Mouse (Mus musculus): ENCODE measurements around the gene Mcfd2. TPM values are rescaled to one million over a fixed set of nuclear protein-coding genes. Genes with fewer than 3 reads are reported as not detected.

The Mcfd2 gene
- polyA plus RNA-seq, 1 experiment from 2014 or later, result 85.7 TPM

GRCm38 (mm10) chr17:87235019-87235418 lies 30.7 kb downstream of the Mcfd2 start:
- WGBS, result 90% methylated on average over 6 of the region's 6 CpGs
- H3K4me2 ChIP-seq, result no peak overlapping the region

DNA sequence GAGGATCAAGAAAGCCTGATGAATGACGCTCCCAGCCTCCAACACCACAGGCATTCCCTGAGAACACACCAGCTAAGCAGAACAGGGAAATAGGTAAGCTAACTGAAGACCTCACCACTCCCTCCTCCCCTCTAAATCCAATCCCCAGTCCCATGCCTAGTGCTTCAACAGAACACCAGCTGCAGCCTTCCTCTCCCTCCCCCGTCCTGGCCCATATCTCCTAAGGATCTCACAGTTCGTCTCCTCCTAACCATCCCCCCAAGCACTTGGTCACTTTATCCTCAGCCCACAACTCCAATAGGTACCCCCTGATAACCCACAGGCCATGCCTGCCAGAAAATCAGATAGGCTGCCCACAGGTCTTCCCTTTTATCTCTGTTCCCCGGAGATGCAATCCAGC lies 37.9 kb downstream of the Mcfd2 start:
- Histone ChIP-seq H3K4me1 (peaks cover 18% of the 10 kb centered on the region), H3K9me3 (no peaks in the 10 kb centered on the region; the same call in 1 of the 2 replicates), H3K4me3 (no peak overlapping the region), H3K9ac (no peak overlapping the region), H3K27ac (no peak overlapping the region), H3K27me3 (no peaks in the 10 kb centered on the region), H3K4me2 (no peak overlapping the region), H3K36me3 (no peaks in the 10 kb centered on the region)
- ATAC-seq (ENCODE audit: insufficient number of reproducible peaks, insufficient read depth, low FRiP score, low TSS enrichment, low read depth), result no peak
- 74% methylated on average over 4 of the region's 4 CpGs for WGBS

More at GRCm38 (mm10) chr17:87235019-87235418, 30.7 kb downstream of the Mcfd2 start:
- Histone ChIP-seq H3K27me3 (no peaks in the 10 kb centered on the region), H3K4me3 (no peak overlapping the region), H3K9ac (no peak overlapping the region), H3K27ac (no peak overlapping the region), H3K4me1 (peaks cover 16% of the 10 kb centered on the region), H3K9me3 (no peaks in the 10 kb centered on the region), H3K36me3 (no peaks in the 10 kb centered on the region)
- ATAC-seq (ENCODE audit: insufficient number of reproducible peaks, insufficient read depth, low FRiP score, low TSS enrichment, low read depth), result no peak

DNA sequence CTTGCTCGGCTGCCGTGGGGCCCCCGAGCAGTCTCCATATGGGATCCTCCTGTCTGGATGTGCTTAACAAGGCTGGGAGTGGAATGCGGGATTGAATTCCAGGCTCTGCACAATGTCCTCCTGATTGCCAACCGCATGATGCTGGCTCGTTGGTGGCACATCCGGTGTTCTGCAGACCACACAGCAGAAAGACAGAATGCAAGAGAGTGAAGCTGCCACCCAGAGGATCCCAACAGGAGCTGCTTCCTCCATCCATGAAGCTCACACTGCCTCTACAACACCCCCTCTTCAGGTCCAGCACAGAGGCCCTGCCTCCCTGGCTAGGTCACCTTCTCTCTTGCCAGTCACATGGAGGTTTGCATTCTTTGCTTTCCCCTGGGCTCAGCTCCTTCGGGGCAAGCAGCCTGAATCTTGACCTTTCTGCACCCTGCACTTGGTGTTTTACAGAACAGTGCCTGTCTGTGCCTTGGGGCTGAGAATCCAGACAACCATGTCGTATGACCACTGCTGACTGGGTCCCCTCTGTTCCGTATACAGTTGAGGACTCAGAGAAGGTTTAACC lies 39.6 kb downstream of the Mcfd2 start:
- peak overlapping the region; percentile 48 for H3K27ac ChIP-seq

GRCm38 (mm10) chr17:87225384-87225783 lies 40.4 kb downstream of the Mcfd2 start:
- 89% methylated on average over 9 of the region's 9 CpGs for WGBS
- no peak overlapping the region for H3K4me2 ChIP-seq
- no peak overlapping the region for H3K4me3 ChIP-seq
- no peaks in the 10 kb centered on the region for H3K36me3 ChIP-seq
- no peak for ATAC-seq (ENCODE audit: insufficient number of reproducible peaks, insufficient read depth, low FRiP score, low TSS enrichment, low read depth)
- no peaks in the 10 kb centered on the region for H3K27me3 ChIP-seq
- no peaks in the 10 kb centered on the region; the same call in 1 of the 2 replicates for H3K9me3 ChIP-seq
- H3K9ac ChIP-seq, result no peak overlapping the region
- H3K4me1 ChIP-seq, result peaks cover 18% of the 10 kb centered on the region
- H3K27ac ChIP-seq, result peak overlapping the region; percentile 48

More for the DNA sequence above, 39.6 kb downstream of the Mcfd2 start:
- Histone ChIP-seq H3K4me3 (no peak overlapping the region), H3K4me2 (no peak overlapping the region), H3K36me3 (no peaks in the 10 kb centered on the region), H3K9me3 (no peaks in the 10 kb centered on the region; the same call in 1 of the 2 replicates), H3K9ac (no peak overlapping the region), H3K4me1 (peaks cover 18% of the 10 kb centered on the region), H3K27me3 (no peaks in the 10 kb centered on the region)
- ATAC-seq (ENCODE audit: insufficient number of reproducible peaks, insufficient read depth, low FRiP score, low TSS enrichment, low read depth), result peak; percentile 10; the same call in 1 of the 2 replicates
- WGBS, result 33% methylated on average over 10 of the region's 10 CpGs

- Histone ChIP-seq H3K4me1 (peaks cover 18% of the 10 kb centered on the region), H3K9ac (no peak overlapping the region), H3K27ac (no peak overlapping the region), H3K36me3 (no peaks in the 10 kb centered on the region), H3K4me3 (no peak overlapping the region), H3K4me2 (no peak overlapping the region), H3K27me3 (no peaks in the 10 kb centered on the region), H3K9me3 (no peaks in the 10 kb centered on the region; the same call in 1 of the 2 replicates)
- 50% methylated on average over 2 of the region's 2 CpGs for WGBS
- no peak for ATAC-seq (ENCODE audit: insufficient number of reproducible peaks, insufficient read depth, low FRiP score, low TSS enrichment, low read depth)
Measured at GRCm38 (mm10) chr17:87224461-87224860, 41.3 kb downstream of the Mcfd2 start.

DNA sequence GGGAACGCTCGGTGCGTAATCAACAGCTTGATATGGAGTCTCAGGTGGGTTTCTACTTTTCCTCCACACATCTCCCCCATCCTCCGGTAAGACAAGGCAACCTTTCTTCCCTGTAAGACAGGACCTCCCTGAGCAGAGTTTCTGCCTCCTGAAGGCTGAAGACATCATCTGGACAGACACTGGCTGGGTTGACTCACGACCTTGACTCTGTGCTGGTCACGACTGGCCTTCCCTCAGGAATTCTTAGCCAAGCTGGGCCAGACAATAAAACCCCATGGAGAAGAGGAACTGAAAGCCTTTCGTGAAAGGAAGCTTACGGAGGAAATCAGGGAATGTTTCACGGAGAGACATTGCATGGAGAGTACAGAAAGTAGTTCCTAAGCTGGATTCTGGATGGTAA lies 46.3 kb downstream of the Mcfd2 start:
- Histone ChIP-seq H3K27me3 (no peaks in the 10 kb centered on the region), H3K4me3 (no peak overlapping the region), H3K9ac (no peak overlapping the region), H3K4me1 (no peaks in the 10 kb centered on the region), H3K36me3 (no peaks in the 10 kb centered on the region), H3K27ac (no peak overlapping the region), H3K9me3 (no peaks in the 10 kb centered on the region), H3K4me2 (no peak overlapping the region)
- 81% methylated on average over 9 of the region's 9 CpGs for WGBS
- ATAC-seq (ENCODE audit: insufficient number of reproducible peaks, insufficient read depth, low FRiP score, low TSS enrichment, low read depth), result no peak

- Histone ChIP-seq H3K4me1 (no peaks in the 10 kb centered on the region), H3K27me3 (no peaks in the 10 kb centered on the region), H3K27ac (no peak overlapping the region), H3K9me3 (no peaks in the 10 kb centered on the region), H3K9ac (no peak overlapping the region), H3K4me2 (no peak overlapping the region), H3K36me3 (no peaks in the 10 kb centered on the region), H3K4me3 (no peak overlapping the region)
- no peak for ATAC-seq (ENCODE audit: insufficient number of reproducible peaks, insufficient read depth, low FRiP score, low TSS enrichment, low read depth)
- WGBS, result 89% methylated on average over 7 of the region's 7 CpGs
Measured at GRCm38 (mm10) chr17:87214523-87214922, 51.2 kb downstream of the Mcfd2 start.

DNA sequence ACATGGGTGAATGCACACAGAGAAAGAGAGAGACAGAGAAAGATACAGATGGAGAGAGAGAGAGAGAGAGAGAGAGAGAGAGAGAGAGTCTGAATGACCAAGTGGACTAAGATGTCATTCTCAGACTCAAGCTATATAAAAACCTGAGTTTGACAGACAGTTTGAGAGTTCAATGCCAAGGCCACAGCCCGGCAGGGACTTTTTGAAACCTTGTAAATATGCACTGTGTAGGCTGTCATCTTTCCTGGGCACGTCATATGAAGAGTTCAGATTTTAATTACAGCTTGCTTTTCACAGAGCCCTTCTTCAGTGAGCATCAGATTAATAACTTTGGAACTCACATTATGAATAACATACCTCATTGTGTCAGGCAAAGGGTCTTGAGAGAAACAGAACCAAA lies 55.2 kb downstream of the Mcfd2 start:
- Histone ChIP-seq H3K27ac (no peak overlapping the region), H3K9me3 (no peaks in the 10 kb centered on the region), H3K4me3 (no peak overlapping the region), H3K4me2 (no peak overlapping the region), H3K36me3 (no peaks in the 10 kb centered on the region), H3K27me3 (no peaks in the 10 kb centered on the region), H3K4me1 (no peaks in the 10 kb centered on the region), H3K9ac (no peak overlapping the region)
- 74% methylated on average over 2 of the region's 2 CpGs for WGBS
- ATAC-seq (ENCODE audit: insufficient number of reproducible peaks, insufficient read depth, low FRiP score, low TSS enrichment, low read depth), result no peak

DNA sequence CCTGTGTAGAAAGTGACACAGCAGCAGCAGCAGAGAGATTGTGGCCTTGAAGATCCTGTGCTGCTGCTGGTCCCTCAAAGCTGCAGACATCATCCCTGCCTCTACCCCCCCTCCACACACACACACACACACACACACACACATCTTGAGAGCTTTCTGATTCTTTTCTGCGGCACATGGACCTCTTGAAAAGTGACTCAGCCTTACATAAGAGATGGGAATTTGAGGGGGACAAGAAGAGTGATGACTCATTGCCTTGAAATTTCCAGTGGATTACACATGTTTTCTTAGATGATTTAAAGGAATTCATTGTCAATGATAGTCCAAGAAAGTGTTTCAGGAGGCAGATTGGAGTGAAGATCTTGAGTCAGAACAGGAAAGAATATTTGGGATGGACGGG lies 58.9 kb downstream of the Mcfd2 start:
- Histone ChIP-seq H3K36me3 (no peaks in the 10 kb centered on the region), H3K27me3 (no peaks in the 10 kb centered on the region), H3K4me3 (no peak overlapping the region), H3K9ac (no peak overlapping the region), H3K9me3 (no peaks in the 10 kb centered on the region), H3K27ac (no peak overlapping the region), H3K4me1 (peaks cover 21% of the 10 kb centered on the region), H3K4me2 (no peak overlapping the region)
- ATAC-seq (ENCODE audit: insufficient number of reproducible peaks, insufficient read depth, low FRiP score, low TSS enrichment, low read depth), result no peak
- 62% methylated on average over 2 of the region's 2 CpGs for WGBS

Other genes with a start within 250 kb of the Mcfd2 start
- 34.9 and 36.9 TPM in 2 replicates for gene Pigf, start 240.5 kb downstream of the Mcfd2 start, polyA plus RNA-seq (2015; fragmentation: Nextera tagmentation; extraction: Ambion mirVana)
- 137 and 150 TPM in 2 replicates for gene Cript, start 240.4 kb downstream of the Mcfd2 start, polyA plus RNA-seq (2015; fragmentation: Nextera tagmentation; extraction: Ambion mirVana)
- 19.7 and 23.0 TPM in 2 replicates for gene Socs5, start 158.3 kb downstream of the Mcfd2 start, polyA plus RNA-seq (2015; fragmentation: Nextera tagmentation; extraction: Ambion mirVana)
- 6.4 and 7.2 TPM in 2 replicates for gene Ttc7, start 17.0 kb upstream of the Mcfd2 start, polyA plus RNA-seq (2015; fragmentation: Nextera tagmentation; extraction: Ambion mirVana)
- not detected in 2 replicates for gene Stpg4, start 161.8 kb upstream of the Mcfd2 start, polyA plus RNA-seq (2015; fragmentation: Nextera tagmentation; extraction: Ambion mirVana)
- gene Calm2, start 181.0 kb upstream of the Mcfd2 start, polyA plus RNA-seq (2015; fragmentation: Nextera tagmentation; extraction: Ambion mirVana), result 864 and 866 TPM in 2 replicates

Measured in embryonic facial prominence, embryonic 13.5 days (tissue).